Mouse (Mus musculus) hindbrain, embryonic 14.5 days (tissue): ENCODE measurements around the gene Rpl41. TPM values are rescaled to one million over a fixed set of nuclear protein-coding genes. Genes with fewer than 3 reads are reported as not detected.

Experiments
- ATAC-seq: fragments of 200-750 bp; cut with Nextera tagmentation; 2 replicates; pipeline ENCODE4 v1.8.0; 2017; ENCODE audit warnings: moderate number of reproducible peaks, mild to moderate bottlenecking, moderate TSS enrichment, moderate library complexity; ENCODE audit not compliant: low FRiP score
- DNase-seq: peaks from one replicate; pipeline ENCODE4 v3.0.0-alpha.2; 2015; ENCODE audit warnings: low spot score
- H3K27ac ChIP-seq: fragments of 300-500 bp; sonication (generic); 2 replicates; pipeline ENCODE4 v1.5.1; 2014; ENCODE audit warnings: mild to moderate bottlenecking, moderate library complexity
- H3K27me3 ChIP-seq: fragments of 300-500 bp; sonication (generic); 2 replicates; pipeline ENCODE4 v1.6.1; 2014; ENCODE audit warnings: mild to moderate bottlenecking, low read length, mixed read lengths; ENCODE audit not compliant: control insufficient read depth, insufficient read depth
- H3K36me3 ChIP-seq: fragments of 300-500 bp; sonication (generic); replicated peaks from 2 replicates; pipeline ENCODE4 v1.6.1; 2014; ENCODE audit not compliant: control insufficient read depth, insufficient read depth
- H3K4me1 ChIP-seq: fragments of 300-500 bp; sonication (generic); replicated peaks from 2 replicates; pipeline ENCODE4 v1.6.1; 2014; ENCODE audit warnings: antibody characterized with exemption, low read length, mixed read lengths; ENCODE audit not compliant: control insufficient read depth, insufficient read depth
- H3K4me2 ChIP-seq: fragments of 300-500 bp; sonication (generic); replicated peaks from 2 replicates; pipeline ENCODE4 v1.6.1; 2014; ENCODE audit warnings: mild to moderate bottlenecking, moderate library complexity
- H3K4me3 ChIP-seq: fragments of 300-500 bp; sonication (generic); replicated peaks from 2 replicates; pipeline ENCODE4 v1.5.1; 2014; ENCODE audit warnings: mild to moderate bottlenecking, low read length
- H3K9ac ChIP-seq: fragments of 300-500 bp; sonication (generic); 2 replicates; pipeline ENCODE4 v1.6.1; 2014
- H3K9me3 ChIP-seq: fragments of 300-500 bp; sonication (generic); 2 replicates; pipeline ENCODE4 v1.6.1; 2016; ENCODE audit warnings: low read length; ENCODE audit not compliant: control insufficient read depth
- WGBS: fragments of 180-500 bp; shearing (Covaris S2); extraction: QIAGEN DNeasy Blood & Tissue Kit; methylation state at CpG from one replicate; pipeline ENCODE4 v1.1.7; 2014; 5-methylcytosine and 5-hydroxymethylcytosine counted together
- polyA plus RNA-seq: library from polyadenylated mRNA; unstranded; fragments of >200 nt; fragmentation: Nextera tagmentation; extraction: Ambion mirVana; gene quantifications from 2 replicates; pipeline ENCODE4 v1.2.1, GENCODE M21; 2014

The Rpl41 gene
- polyA plus RNA-seq, 1 experiment from 2014 or later, result 2,846 TPM

- WGBS, result 60% methylated on average over 8 of the region's 8 CpGs
- Histone ChIP-seq H3K4me1 (peaks cover 7% of the 10 kb centered on the region; the same call in 1 of the 2 replicates), H3K27ac (no peak overlapping the region), H3K9ac (no peak overlapping the region), H3K9me3 (no peaks in the 10 kb centered on the region), H3K4me3 (no peak overlapping the region), H3K4me2 (no peak overlapping the region; the same call in 1 of the 2 replicates), H3K27me3 (peaks cover 52% of the 10 kb centered on the region), H3K36me3 (no peaks in the 10 kb centered on the region)
- DNase-seq (no peak), ATAC-seq (no peak)
These were observed 38.6 kb upstream of the Rpl41 start for GRCm38 (mm10) chr10:128587697-128588096.

DNA sequence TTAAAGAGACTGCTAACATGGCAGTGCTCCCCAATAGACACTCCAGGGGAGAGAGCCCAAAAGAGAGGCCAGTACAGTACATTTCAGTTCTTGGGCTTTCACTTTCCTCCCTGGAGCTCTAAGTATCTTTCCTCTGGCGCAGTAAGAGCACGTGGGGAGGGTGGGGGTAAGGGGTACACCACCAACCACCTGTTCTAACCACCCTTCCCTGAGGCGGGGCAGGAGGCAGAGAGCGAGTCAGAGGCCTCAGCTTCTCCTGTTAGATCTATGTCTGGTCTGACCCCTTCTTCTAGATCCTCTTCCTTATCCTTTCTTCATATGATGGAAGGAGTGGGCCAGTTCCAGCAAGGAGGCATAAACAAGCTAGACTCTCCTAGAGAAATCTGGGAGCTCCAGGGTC is 38.0 kb upstream of the Rpl41 start:
- no peak for ATAC-seq
- no peak overlapping the region for H3K4me3 ChIP-seq
- H3K27ac ChIP-seq, result no peak overlapping the region
- H3K36me3 ChIP-seq, result no peaks in the 10 kb centered on the region
- DNase-seq, result no peak
- WGBS, result 61% methylated on average over 4 of the region's 4 CpGs
- no peak overlapping the region; the same call in 1 of the 2 replicates for H3K4me2 ChIP-seq
- peaks cover 52% of the 10 kb centered on the region for H3K27me3 ChIP-seq
- H3K4me1 ChIP-seq, result peaks cover 7% of the 10 kb centered on the region; the same call in 1 of the 2 replicates
- no peak overlapping the region for H3K9ac ChIP-seq
- H3K9me3 ChIP-seq, result no peaks in the 10 kb centered on the region

DNA sequence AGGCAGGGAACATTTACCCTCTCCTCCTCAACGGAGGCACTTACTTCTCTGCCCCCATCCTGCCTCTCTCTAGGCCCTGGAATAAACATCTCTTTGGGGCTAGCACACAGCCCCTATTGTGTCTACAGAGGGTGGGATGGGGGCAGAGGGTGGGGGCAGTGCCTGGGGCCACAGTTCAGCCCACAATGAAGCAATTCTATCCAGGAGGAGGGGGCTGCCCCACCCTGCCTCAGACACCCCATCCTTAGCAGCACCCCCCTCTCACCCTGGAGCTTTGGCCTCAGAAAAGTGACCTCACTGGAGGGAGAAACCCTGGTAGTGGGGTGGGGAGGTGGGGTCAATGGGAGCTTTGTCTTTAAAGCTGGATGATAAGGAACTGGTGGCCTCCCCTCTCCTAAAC is 37.4 kb upstream of the Rpl41 start:
- H3K9ac ChIP-seq, result no peak overlapping the region

GRCm38 (mm10) chr10:128584386-128584785 is 35.3 kb upstream of the Rpl41 start:
- H3K4me1 ChIP-seq, result peaks cover 3% of the 10 kb centered on the region; the same call in 1 of the 2 replicates
- no peak overlapping the region for H3K9ac ChIP-seq
- H3K9me3 ChIP-seq, result no peaks in the 10 kb centered on the region
- H3K4me3 ChIP-seq, result no peak overlapping the region
- DNase-seq (no peak), ATAC-seq (no peak)
- H3K27ac ChIP-seq, result no peak overlapping the region
- H3K4me2 ChIP-seq, result no peak overlapping the region
- H3K36me3 ChIP-seq, result no peaks in the 10 kb centered on the region
- H3K27me3 ChIP-seq, result peaks cover 42% of the 10 kb centered on the region
- 9% methylated on average over 4 of the region's 4 CpGs for WGBS

More for the DNA sequence above, 37.4 kb upstream of the Rpl41 start:
- no peak for DNase-seq
- ATAC-seq, result no peak
- H3K9me3 ChIP-seq, result no peaks in the 10 kb centered on the region
- H3K36me3 ChIP-seq, result no peaks in the 10 kb centered on the region
- H3K4me2 ChIP-seq, result 0 out of 2 replicates have a peak overlapping the region, but pooled peaks have one; percentile 6
- peaks cover 7% of the 10 kb centered on the region; the same call in 1 of the 2 replicates for H3K4me1 ChIP-seq
- H3K27ac ChIP-seq, result no peak overlapping the region
- WGBS, result 8% methylated on average over 1 of the region's 1 CpGs
- H3K4me3 ChIP-seq, result no peak overlapping the region
- peaks cover 52% of the 10 kb centered on the region for H3K27me3 ChIP-seq

DNA sequence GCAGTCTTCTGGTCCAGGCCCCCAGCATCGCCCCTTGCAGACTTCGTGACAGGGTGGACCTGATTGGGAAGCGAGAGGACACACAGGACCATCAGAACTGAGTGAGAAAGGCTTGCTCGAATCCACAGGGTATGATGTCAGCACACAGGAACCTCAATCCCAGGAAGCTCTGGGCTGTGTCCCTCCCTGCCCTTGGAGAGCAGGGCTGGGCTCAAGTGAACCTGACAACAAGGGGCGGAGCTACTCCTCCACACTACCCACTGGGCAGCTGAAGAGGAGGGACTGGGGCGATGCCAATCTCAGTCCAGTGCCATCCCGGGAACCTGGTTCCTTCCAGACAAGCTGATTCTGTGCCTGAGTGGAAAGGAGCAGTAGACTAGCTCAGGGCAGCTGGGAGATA is 34.5 kb upstream of the Rpl41 start:
- ATAC-seq, result no peak
- no peak overlapping the region for H3K4me2 ChIP-seq
- no peak overlapping the region for H3K27ac ChIP-seq
- no peaks in the 10 kb centered on the region for H3K9me3 ChIP-seq
- no peak overlapping the region for H3K4me3 ChIP-seq
- no peaks in the 10 kb centered on the region for H3K36me3 ChIP-seq
- no peak overlapping the region for H3K9ac ChIP-seq
- peaks cover 35% of the 10 kb centered on the region for H3K27me3 ChIP-seq
- WGBS, result 21% methylated on average over 7 of the region's 7 CpGs
- no peak for DNase-seq
- no peaks in the 10 kb centered on the region for H3K4me1 ChIP-seq

DNA sequence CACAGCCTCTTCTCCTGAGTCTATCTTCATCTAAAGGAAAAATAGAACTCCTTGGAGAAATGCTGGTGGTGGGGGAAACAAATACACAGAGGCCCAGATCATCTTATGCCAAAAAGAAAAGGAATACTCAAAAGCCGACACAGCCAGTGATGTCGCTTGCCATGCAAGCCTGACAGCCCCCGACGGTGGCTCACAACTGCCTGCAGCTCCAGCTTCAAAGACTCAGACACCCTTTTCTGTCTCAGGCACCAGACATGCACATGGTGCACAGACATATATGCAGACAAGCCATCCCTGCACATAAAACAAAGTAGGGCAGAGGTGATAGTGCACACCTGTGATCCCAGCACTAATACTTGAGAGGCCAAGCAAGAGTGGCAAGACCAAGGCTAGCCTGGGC is 30.6 kb upstream of the Rpl41 start:
- Histone ChIP-seq H3K9me3 (no peaks in the 10 kb centered on the region), H3K9ac (no peak overlapping the region), H3K4me3 (no peak overlapping the region), H3K4me2 (no peak overlapping the region), H3K36me3 (no peaks in the 10 kb centered on the region), H3K27ac (no peak overlapping the region), H3K27me3 (peaks cover 4% of the 10 kb centered on the region), H3K4me1 (no peaks in the 10 kb centered on the region)
- 88% methylated on average over 4 of the region's 4 CpGs for WGBS
- DNase-seq (no peak), ATAC-seq (no peak)

- no peaks in the 10 kb centered on the region for H3K9me3 ChIP-seq
- no peak overlapping the region for H3K4me3 ChIP-seq
- no peak overlapping the region for H3K9ac ChIP-seq
- DNase-seq (no peak), ATAC-seq (no peak)
- no peak overlapping the region for H3K4me2 ChIP-seq
- no peaks in the 10 kb centered on the region for H3K4me1 ChIP-seq
- 95% methylated on average over 3 of the region's 3 CpGs for WGBS
- no peak overlapping the region for H3K27ac ChIP-seq
- H3K36me3 ChIP-seq, result no peaks in the 10 kb centered on the region
- H3K27me3 ChIP-seq, result peaks cover 1% of the 10 kb centered on the region; the same call in 1 of the 2 replicates
These were observed 30.2 kb upstream of the Rpl41 start for GRCm38 (mm10) chr10:128579298-128579697.

DNA sequence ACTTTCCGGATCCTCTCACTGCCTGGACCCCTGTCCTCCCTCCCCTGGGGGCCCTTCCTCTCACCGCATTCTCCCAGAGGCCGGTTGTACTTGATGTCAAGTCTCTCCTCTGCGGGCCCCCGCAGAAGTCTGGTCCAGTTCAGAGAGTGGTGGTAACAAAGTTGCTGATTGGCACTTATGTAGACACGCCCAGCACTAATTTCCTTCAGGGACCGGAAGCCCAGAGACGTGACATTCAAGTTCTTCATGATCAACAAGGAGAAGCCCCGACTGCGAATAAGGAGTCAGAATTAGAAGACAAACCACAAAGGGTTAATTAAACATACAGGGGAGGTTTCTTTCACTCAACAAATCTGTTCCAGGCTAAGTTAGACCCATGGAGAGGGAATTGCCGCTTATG is 29.2 kb upstream of the Rpl41 start:
- Histone ChIP-seq H3K36me3 (no peaks in the 10 kb centered on the region), H3K27me3 (no peaks in the 10 kb centered on the region), H3K27ac (no peak overlapping the region), H3K4me3 (no peak overlapping the region), H3K4me2 (no peak overlapping the region), H3K9me3 (no peaks in the 10 kb centered on the region), H3K9ac (no peak overlapping the region), H3K4me1 (no peaks in the 10 kb centered on the region)
- DNase-seq, result no peak
- WGBS, result 78% methylated on average over 11 of the region's 11 CpGs
- ATAC-seq, result no peak

GRCm38 (mm10) chr10:128575063-128575462 is 26.0 kb upstream of the Rpl41 start:
- Histone ChIP-seq H3K27ac (no peak overlapping the region), H3K4me1 (no peaks in the 10 kb centered on the region), H3K27me3 (no peaks in the 10 kb centered on the region), H3K9ac (no peak overlapping the region), H3K9me3 (no peaks in the 10 kb centered on the region), H3K4me2 (no peak overlapping the region), H3K36me3 (no peaks in the 10 kb centered on the region), H3K4me3 (no peak overlapping the region)
- no peak for DNase-seq
- WGBS, result 96% methylated on average over 2 of the region's 2 CpGs
- no peak for ATAC-seq
